Mouse (Mus musculus): Measurements from ENCODE around the gene Inpp1. TPM values are rescaled to one million over a fixed set of nuclear protein-coding genes. Genes with fewer than 3 reads are reported as not detected.
"Not testable (repeated sequence)": the region's sequence is repeated elsewhere in the genome, so short reads cannot be mapped to it uniquely, and the experiment has no call there.

Inpp1 gene
- 13.5 and 18.3 TPM in 2 replicates for polyA plus RNA-seq (2015; fragmentation: Nextera tagmentation; extraction: Ambion mirVana)

DNA sequence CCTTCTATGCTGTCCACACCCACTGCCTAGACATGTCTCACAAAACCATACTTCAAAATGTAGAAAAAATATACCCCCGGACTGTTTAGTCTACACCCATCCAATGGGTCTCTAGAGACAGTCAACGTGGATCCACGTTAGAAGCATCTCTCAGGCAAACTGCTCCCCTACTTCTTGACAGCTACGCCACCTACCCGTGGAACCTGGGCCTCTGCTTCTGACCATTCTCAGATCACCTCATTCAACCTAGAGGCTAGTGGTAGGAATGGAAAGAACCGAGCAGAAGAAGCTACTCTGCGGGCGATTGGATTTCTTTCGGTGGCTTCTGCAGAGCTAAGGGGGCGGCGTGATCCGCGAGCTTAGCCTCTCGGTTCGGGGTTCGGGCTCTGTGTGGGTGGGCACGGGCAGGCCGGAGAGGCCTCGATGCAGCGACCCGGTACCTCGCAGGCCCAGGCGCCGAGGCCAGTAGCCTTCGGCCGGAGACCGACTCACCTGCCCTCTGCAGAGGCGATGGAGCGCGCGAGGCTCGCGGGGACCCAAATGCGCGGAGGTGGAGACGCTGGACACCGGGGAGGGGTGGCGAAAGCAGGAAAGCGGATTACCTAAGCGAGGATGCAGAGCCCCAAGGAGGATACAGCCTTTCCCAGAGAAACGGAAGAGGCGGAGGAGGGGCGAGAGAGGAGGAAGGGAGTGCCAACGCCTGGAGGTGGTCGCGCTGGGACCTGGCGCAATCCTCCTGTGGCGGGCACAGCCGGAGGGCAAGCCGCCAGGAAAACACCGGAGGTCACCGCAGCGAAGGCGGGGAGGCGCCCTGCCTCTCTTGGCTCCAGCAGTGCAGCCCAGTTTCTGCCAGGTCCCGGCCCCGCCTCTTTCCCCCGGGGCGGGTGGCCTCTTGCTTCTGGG is at the start of gene Inpp1:
Gene Inpp1 (minus strand): TSS at position 779 of the 903 bp plus-strand sequence.
- peak; percentile 91 for ATAC-seq
- Histone ChIP-seq H3K4me3 (peak within 1 kb of the TSS; percentile 57), H3K9ac (peak within 1 kb of the TSS; percentile 84), H3K9me3 (replicated peaks) (no peaks in the 10 kb centered on the region), H3K36me3 (ENCODE audit: poor library complexity, severe bottlenecking) (no peaks in the 10 kb centered on the region), H3K27ac (peak within 1 kb of the TSS; percentile 37), H3K4me1 (peaks cover 13% of the 10 kb centered on the region), H3K4me2 (peak within 1 kb of the TSS; percentile 76), H3K27me3 (no peaks in the 10 kb centered on the region)
- 1% methylated on average over 58 of the region's 59 CpGs for WGBS

DNA sequence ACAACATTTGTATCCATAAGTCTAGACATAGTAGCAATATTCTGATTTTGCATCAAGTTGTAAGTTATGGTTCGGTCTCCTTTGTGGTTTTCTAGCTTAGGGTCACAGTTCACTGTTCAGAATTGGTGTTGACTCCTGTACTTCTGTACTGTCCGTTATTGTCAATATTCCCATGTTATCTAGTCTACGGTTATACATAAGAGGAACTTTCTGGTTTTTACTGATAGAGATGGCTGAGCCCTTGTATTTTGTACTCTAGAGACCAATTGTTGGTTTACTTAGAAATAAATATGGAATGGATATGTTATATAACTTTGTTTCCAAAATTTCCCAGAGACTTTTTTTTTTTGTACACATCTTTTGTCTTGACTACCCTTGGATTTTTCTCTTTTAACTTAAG is 48.5 kb upstream of the Inpp1 start:
- Histone ChIP-seq H3K27me3 (no peaks in the 10 kb centered on the region), H3K4me2 (no peak overlapping the region), H3K9me3 (replicated peaks) (no peaks in the 10 kb centered on the region), H3K27ac (no peak overlapping the region), H3K9ac (no peak overlapping the region), H3K4me1 (no peaks in the 10 kb centered on the region), H3K4me3 (no peak overlapping the region), H3K36me3 (ENCODE audit: poor library complexity, severe bottlenecking) (no peaks in the 10 kb centered on the region)
- WGBS, result 93% methylated on average over 3 of the region's 3 CpGs
- no peak for ATAC-seq

DNA sequence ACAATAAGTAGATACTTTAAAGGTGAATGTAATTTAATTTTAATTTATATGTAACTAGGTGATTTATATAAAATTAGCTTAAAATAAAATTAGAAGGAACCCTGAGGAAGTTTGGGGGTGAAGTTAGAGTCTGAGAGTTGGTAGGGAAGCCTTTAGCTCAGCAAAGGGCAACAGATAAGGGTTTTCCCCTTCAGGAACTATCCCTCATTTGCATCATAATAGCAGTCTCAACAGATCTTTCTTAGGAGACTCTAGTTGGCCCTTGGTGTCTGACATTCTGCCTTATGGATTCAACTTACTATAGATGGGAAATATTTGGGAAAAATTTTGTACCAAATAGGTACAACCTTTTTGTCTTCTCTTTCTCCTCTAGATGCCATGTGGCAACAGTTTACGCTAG is 46.7 kb upstream of the Inpp1 start:
- Histone ChIP-seq H3K27ac (no peak overlapping the region), H3K9me3 (replicated peaks) (no peaks in the 10 kb centered on the region), H3K4me2 (no peak overlapping the region), H3K27me3 (no peaks in the 10 kb centered on the region), H3K9ac (no peak overlapping the region), H3K36me3 (ENCODE audit: poor library complexity, severe bottlenecking) (0 out of 2 replicates have a peak, but pooled peaks cover 5% of the 10 kb centered on the region), H3K4me3 (no peak overlapping the region), H3K4me1 (no peaks in the 10 kb centered on the region)
- 100% methylated on average over 1 of the region's 1 CpGs for WGBS
- no peak for ATAC-seq

DNA sequence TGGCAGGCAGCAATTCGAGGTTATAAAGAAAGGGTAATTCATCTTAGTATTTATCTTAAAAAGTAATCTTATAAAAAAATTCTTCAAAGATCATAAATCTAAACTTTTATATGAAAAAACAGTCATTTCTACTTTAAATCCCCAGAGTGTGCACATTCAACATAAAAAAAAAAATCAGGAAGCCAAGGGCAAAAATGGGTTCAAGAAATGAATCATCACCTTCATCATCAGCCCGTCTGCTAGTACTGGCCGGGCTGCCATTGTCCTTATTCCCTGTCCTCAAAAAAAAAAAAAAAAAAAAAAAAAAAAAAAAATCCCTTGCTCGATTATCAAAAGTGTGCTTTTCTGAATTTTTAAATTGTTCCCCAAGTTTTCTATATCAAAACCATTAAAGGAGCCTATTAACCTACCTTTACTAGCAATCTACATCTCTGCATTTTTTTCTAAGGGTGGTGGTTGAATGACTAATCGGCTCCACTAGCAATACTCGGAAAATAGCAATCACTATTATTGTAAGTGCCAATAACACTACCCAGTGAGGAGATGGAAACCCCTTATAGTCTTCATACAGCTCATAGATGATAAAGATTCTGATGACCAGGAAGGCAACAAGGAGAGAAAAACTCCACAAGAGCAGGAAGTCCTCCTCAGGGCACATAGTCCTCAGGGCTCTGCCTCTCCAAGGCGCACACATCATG is 38.6 kb upstream of the Inpp1 start:
- Histone ChIP-seq H3K4me2 (no peak overlapping the region), H3K27me3 (no peaks in the 10 kb centered on the region), H3K9me3 (replicated peaks) (no peaks in the 10 kb centered on the region), H3K9ac (no peak overlapping the region), H3K27ac (no peak overlapping the region), H3K36me3 (ENCODE audit: poor library complexity, severe bottlenecking) (0 out of 2 replicates have a peak, but pooled peaks cover 5% of the 10 kb centered on the region), H3K4me3 (no peak overlapping the region), H3K4me1 (no peaks in the 10 kb centered on the region)
- WGBS, result 90% methylated on average over 7 of the region's 7 CpGs
- ATAC-seq, result no peak

DNA sequence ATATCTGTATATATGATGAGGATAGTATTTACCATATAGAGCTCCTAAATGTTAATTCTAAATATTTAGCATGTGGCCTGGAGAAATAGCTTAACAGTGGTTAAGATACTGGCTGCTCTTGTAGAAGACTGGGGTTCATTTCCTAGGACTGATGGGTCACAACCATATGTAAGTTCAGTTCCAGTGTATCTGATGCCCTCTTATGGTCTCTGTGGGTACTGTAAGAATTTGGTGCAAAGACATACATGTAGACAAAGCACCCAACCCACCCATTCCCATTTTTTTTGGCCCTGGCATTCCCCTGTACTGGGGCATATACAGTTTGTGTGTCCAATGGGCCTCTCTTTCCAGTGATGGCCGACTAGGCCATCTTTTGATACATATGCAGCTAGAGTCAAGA is 36.5 kb upstream of the Inpp1 start:
- not testable (repeated sequence) for H3K4me3 ChIP-seq; H3K4me1 ChIP-seq; H3K27me3 ChIP-seq; H3K36me3 ChIP-seq (ENCODE audit: poor library complexity, severe bottlenecking); H3K27ac ChIP-seq; H3K4me2 ChIP-seq; H3K9me3 ChIP-seq (replicated peaks); H3K9ac ChIP-seq
- peak; percentile 66; the same call in 1 of the 2 replicates for ATAC-seq
- WGBS, result 71% methylated on average over 1 of the region's 1 CpGs

DNA sequence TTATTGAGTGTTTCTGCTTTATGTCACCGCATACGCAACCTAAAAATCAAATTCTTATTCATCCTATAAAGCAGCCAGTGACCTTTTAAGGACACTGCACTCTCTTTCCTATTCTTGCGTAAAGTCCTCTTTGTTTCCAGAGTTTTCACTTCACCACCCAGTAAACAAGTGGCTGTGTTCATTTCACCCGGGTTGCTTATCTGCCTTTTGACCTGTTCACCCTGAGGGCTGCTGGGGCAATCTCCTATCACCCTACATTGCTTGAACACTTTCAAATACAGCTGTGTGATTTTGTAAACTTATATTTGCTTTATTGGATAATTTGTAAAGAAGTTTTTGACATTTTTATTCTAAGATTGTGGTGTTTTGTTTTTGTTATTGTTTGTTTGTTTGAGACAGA is 31.9 kb upstream of the Inpp1 start:
- WGBS, result 74% methylated on average over 4 of the region's 4 CpGs
- no peak overlapping the region for H3K4me3 ChIP-seq
- H3K9ac ChIP-seq, result no peak overlapping the region
- H3K27ac ChIP-seq, result no peak overlapping the region
- no peaks in the 10 kb centered on the region for H3K27me3 ChIP-seq
- no peaks in the 10 kb centered on the region for H3K9me3 ChIP-seq (replicated peaks)
- peaks cover 5% of the 10 kb centered on the region for H3K4me1 ChIP-seq
- no peak for ATAC-seq
- no peak overlapping the region for H3K4me2 ChIP-seq
- no peaks in the 10 kb centered on the region for H3K36me3 ChIP-seq (ENCODE audit: poor library complexity, severe bottlenecking)

DNA sequence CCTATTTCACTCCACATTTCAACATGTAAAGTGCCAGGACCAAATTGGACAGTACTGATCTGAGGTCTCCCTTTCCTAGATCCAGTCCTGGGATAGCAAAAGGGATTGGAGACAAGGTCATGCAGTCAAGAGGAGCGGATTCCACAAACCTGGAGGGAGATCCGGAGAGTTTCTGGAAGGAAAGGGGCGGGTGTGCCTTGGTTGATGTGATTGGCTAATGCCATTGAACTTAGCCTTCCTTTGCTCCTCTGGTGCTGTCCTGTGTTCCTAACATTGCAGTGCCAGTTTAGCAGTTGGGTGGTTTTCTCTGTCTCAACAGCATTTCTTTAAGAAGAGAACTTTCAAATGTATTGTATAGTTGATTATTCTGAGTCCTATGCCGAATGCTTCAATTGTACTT is 29.1 kb upstream of the Inpp1 start:
- peaks cover 5% of the 10 kb centered on the region for H3K4me1 ChIP-seq
- 86% methylated on average over 4 of the region's 4 CpGs for WGBS
- no peaks in the 10 kb centered on the region for H3K27me3 ChIP-seq
- H3K27ac ChIP-seq, result no peak overlapping the region
- H3K36me3 ChIP-seq (ENCODE audit: poor library complexity, severe bottlenecking), result no peaks in the 10 kb centered on the region
- H3K9me3 ChIP-seq (replicated peaks), result no peaks in the 10 kb centered on the region
- no peak overlapping the region for H3K4me2 ChIP-seq
- H3K4me3 ChIP-seq, result no peak overlapping the region
- no peak for ATAC-seq
- H3K9ac ChIP-seq, result no peak overlapping the region

DNA sequence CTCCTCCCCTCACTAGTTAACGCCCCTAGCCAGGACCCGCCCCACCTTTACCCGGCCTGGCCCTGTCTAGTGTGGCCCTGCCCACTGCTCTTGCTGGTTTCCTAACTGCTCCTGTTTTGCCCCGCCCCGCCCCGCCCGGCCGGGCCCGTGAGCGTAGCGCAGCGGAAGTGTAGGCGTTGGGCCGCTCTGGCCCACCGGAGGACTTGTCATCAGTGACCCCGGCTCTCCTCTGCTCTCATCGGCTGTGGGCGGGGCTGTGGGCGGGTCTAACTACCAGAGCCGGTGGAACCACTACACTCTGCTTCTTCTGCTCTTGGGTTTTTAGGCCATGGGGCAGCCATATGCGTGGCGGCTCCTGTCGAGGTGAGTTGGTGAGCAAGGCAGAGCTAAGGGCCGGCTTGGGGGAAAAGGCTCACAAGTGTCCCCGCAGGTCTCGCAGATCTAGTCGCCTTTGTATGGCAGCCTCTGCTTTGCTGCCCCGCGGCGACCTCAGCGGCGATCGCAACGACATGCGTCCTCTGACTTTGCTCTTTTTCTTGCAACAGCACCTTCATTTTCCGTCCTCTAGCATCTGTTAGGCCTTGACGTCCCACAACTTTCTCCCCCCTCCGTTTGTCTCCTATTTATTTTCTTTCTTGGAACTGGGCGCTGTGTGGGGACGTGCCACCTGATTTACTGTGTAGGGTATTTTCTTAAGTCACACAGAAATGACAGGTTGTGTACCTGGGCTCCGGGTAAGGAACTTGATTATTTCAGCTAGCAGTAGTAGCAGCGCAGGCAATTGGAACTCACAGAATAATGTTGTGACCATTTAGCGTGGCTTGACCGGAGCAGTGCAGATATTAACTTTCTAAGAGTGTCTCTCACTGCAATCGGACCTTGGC is 27.5 kb upstream of the Inpp1 start, which contains the start of gene Hibch:
Gene Hibch (plus strand): TSS at position 148 of the 884 bp plus-strand sequence.
- Histone ChIP-seq H3K4me3 (peak within 1 kb of the TSS; percentile 60), H3K9ac (peak within 1 kb of the TSS; percentile 80), H3K36me3 (ENCODE audit: poor library complexity, severe bottlenecking) (no peaks in the 10 kb centered on the region), H3K4me2 (peak within 1 kb of the TSS; percentile 68), H3K9me3 (replicated peaks) (no peaks in the 10 kb centered on the region), H3K4me1 (peaks cover 5% of the 10 kb centered on the region), H3K27me3 (no peaks in the 10 kb centered on the region), H3K27ac (peak within 1 kb of the TSS; percentile 44; the same call in 1 of the 2 replicates)
- peak; percentile 100 for ATAC-seq
- WGBS, result 2% methylated on average over 45 of the region's 45 CpGs

DNA sequence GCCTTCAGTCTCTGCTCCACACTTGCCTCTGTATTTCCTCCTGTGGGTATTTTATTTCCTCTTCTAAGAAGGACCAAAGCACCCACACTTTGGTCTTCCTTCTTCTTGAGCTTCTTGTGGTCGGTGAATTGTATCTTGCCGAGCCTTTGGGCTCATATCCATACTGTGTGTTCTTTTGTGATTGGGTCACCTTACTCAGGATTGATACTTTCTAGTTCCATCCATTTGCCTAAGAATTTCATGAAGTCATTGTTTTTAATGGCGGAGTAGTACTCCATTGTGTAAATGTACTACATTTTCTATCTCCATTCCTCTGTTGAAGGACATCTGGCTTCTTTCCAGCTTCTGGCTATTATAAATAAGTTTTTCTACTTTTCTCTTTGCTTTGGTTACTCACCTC is 26.9 kb upstream of the Inpp1 start:
- Histone ChIP-seq H3K27ac (no peak overlapping the region), H3K36me3 (ENCODE audit: poor library complexity, severe bottlenecking) (no peaks in the 10 kb centered on the region), H3K4me1 (peaks cover 5% of the 10 kb centered on the region), H3K27me3 (no peaks in the 10 kb centered on the region), H3K4me3 (peak overlapping the region; percentile 60), H3K9ac (no peak overlapping the region), H3K4me2 (peak overlapping the region; percentile 68), H3K9me3 (replicated peaks) (no peaks in the 10 kb centered on the region)
- WGBS, result 20% methylated on average over 3 of the region's 3 CpGs
- peak; percentile 48 for ATAC-seq

DNA sequence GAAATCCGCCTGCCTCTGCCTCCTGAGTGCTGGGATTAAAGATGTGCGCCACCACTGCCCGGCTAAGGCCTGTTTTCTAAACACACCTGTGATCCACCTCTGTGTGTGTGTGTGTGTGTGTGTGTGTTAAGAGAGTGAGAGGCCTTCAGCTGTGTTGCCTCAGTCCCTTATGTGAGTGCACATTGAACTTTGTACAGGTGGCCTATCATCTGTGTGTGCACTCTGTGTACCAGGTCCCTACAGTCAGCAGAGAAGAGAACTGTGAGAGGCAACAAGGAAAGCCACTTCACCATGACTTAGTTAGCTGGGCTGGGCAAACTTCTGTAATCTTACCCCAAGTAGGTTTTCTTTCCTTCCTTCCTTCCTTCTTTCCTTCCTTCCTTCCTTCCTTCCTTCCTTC is 21.6 kb upstream of the Inpp1 start:
- H3K4me1 ChIP-seq, result no peaks in the 10 kb centered on the region
- no peak for ATAC-seq
- no peaks in the 10 kb centered on the region for H3K36me3 ChIP-seq (ENCODE audit: poor library complexity, severe bottlenecking)
- 96% methylated on average over 3 of the region's 3 CpGs for WGBS
- H3K27me3 ChIP-seq, result no peaks in the 10 kb centered on the region
- H3K9me3 ChIP-seq (replicated peaks), result no peaks in the 10 kb centered on the region
- H3K27ac ChIP-seq, result no peak overlapping the region
- no peak overlapping the region for H3K4me3 ChIP-seq
- no peak overlapping the region for H3K4me2 ChIP-seq
- no peak overlapping the region for H3K9ac ChIP-seq

DNA sequence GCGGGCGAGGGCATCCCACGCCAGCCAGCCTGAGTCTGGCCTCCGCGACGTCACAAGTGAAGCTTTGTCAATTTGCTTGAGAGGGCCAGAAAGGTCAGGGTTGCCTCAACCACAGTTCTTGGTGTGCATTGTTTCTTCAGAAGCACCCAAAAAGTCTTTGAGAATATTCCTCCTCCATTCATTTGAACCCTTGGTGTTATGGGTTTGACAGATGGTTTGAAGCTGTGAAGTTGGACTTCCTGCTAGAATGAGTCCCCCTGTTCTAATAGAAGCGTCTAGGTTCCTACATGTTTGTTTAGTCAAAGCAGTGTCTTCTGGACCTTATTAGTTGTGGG is 292 bp upstream of the Inpp1 start:
- Histone ChIP-seq H3K4me1 (peaks cover 13% of the 10 kb centered on the region), H3K27me3 (no peaks in the 10 kb centered on the region), H3K9ac (peak overlapping the region; percentile 84), H3K36me3 (ENCODE audit: poor library complexity, severe bottlenecking) (no peaks in the 10 kb centered on the region), H3K4me2 (peak overlapping the region; percentile 76), H3K27ac (no peak overlapping the region; the same call in 1 of the 2 replicates), H3K9me3 (replicated peaks) (no peaks in the 10 kb centered on the region), H3K4me3 (peak overlapping the region; percentile 57)
- 7% methylated on average over 5 of the region's 7 CpGs for WGBS
- no peak for ATAC-seq
